Mouse (Mus musculus) liver, adult 2 months (tissue): ENCODE measurements at regions not wholly inside any gene's neighbourhood (a gene's known extent, or its start where the extent isn't known, plus 50 kb on each side); places are given as distances from the start of the nearest gene placed in this dataset.

ENCODE experiments used
- DNase-seq: peaks from one replicate; pipeline ENCODE4 v3.0.0-alpha.2; 2011; ENCODE audit warnings: low read depth, low spot score; ENCODE audit errors: extremely low read depth
- H3K27ac ChIP-seq: fragments of 200-500 bp; replicated peaks from 2 replicates; pipeline ENCODE4 v1.5.1; 2012; ENCODE audit warnings: low read depth, mild to moderate bottlenecking, control low read depth, inconsistent platforms, low read length; ENCODE audit not compliant: insufficient read depth
- H3K27me3 ChIP-seq: fragments of 200-500 bp; 2 replicates; pipeline ENCODE4 v1.6.1; 2012; ENCODE audit warnings: mild to moderate bottlenecking, moderate library complexity, low read length, inconsistent platforms; ENCODE audit not compliant: control insufficient read depth, insufficient read depth
- H3K36me3 ChIP-seq: fragments of 200-500 bp; 2 replicates; pipeline ENCODE4 v1.6.1; 2012; ENCODE audit warnings: low read length, inconsistent platforms; ENCODE audit not compliant: control insufficient read depth, insufficient read depth
- H3K4me1 ChIP-seq: fragments of 200-500 bp; 2 replicates; pipeline ENCODE4 v1.6.1; 2011; ENCODE audit warnings: low read length; ENCODE audit not compliant: control insufficient read depth, insufficient read depth
- H3K4me3 ChIP-seq: fragments of 200-500 bp; 2 replicates; pipeline ENCODE4 v1.5.1; 2011; ENCODE audit warnings: low read depth, mild to moderate bottlenecking, control low read depth, low read length, moderate library complexity; ENCODE audit not compliant: insufficient read depth
- H3K79me2 ChIP-seq: fragments of 200-500 bp; 2 replicates; pipeline ENCODE4 v1.6.1; 2012; ENCODE audit warnings: inconsistent platforms, mild to moderate bottlenecking, low read length, moderate library complexity; ENCODE audit not compliant: control insufficient read depth, insufficient read depth
- H3K9ac ChIP-seq: fragments of 200-500 bp; 2 replicates; pipeline ENCODE4 v1.6.1; 2012; ENCODE audit warnings: low read depth, mild to moderate bottlenecking, control low read depth, inconsistent platforms, low read length
- CTCF ChIP-seq: fragments of 200-500 bp; IDR thresholded peaks from 2 replicates; pipeline ENCODE4 v1.5.1; 2011; ENCODE audit warnings: low read depth, low read length, control low read depth
- POLR2A ChIP-seq: fragments of 200-500 bp; IDR thresholded peaks from 2 replicates; pipeline ENCODE4 v1.6.1; 2011; ENCODE audit warnings: low read length, control low read depth; ENCODE audit not compliant: insufficient read depth; ENCODE audit errors: extremely low read depth
- WGBS: fragments of 180-500 bp; shearing (Covaris S2); methylation state at CpG from one replicate; pipeline ENCODE4 v1.1.7; 2018; 5-methylcytosine and 5-hydroxymethylcytosine counted together

DNA sequence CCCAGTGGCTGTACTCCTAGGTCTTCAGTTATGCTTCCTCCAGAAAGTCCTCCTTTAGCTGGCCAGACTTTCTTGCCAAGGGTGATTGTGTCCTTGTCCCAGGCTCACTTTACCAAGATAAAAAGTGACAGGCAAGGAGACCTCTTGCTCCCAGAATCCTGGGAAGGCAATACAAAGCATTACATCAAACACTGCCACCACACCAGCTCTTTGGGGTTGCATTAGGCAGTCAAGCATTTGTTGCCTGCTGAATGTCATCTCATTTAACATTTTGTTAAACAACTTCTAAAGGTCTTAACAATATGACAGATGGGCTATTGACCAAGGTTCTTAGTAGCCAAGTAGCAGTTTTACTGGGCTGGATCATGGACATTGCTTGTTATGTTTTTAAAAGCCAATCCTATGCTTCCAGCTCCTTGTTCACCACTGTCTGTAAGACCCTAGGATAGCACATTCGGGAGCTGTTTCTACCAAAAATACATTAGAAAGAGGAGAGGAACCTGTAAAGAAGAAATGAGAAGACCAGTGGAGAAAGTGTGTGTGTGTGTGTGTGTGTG, 102.4 kb downstream of the C1d start:
- TF ChIP-seq CTCF = no peak
- TF ChIP-seq POLR2A = no peak
- no peaks in the 10 kb centered on the region for H3K36me3 ChIP-seq

DNA sequence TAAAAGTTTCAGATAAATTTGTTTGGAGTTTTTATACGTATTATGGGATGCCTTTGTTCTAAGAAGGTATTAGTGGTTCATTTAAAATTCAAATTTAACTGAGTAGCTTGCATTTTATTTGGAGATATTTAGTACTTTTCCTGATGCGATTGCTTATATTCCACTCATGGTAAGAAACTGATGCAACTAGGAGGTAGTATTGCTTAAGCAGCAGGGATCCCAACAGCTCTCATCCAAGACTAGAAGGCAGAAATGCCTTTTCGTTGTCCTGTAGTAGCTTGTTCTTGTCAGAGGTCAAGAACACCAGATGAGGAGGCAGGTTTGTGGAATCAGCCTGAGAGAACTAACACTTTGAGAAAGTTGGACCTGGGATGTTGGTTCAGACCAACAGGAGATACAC, 120.5 kb downstream of the C1d start:
- no peak for DNase-seq
- Histone ChIP-seq H3K27me3 (no peaks in the 10 kb centered on the region), H3K4me3 (no peak overlapping the region), H3K9ac (no peak overlapping the region), H3K27ac (no peak overlapping the region), H3K4me1 (no peaks in the 10 kb centered on the region), H3K36me3 (no peaks in the 10 kb centered on the region), H3K79me2 (no peaks in the 10 kb centered on the region)
- TF ChIP-seq POLR2A = no peak
- no peak for TF ChIP-seq CTCF
- 67% methylated on average over 3 of the region's 3 CpGs for WGBS

More for the DNA sequence above, 102.4 kb downstream of the C1d start:
- 73% methylated on average over 1 of the region's 1 CpGs for WGBS
- H3K27ac ChIP-seq = no peak overlapping the region
- no peaks in the 10 kb centered on the region for H3K27me3 ChIP-seq
- H3K9ac ChIP-seq = no peak overlapping the region
- no peak overlapping the region for H3K4me3 ChIP-seq
- DNase-seq = no peak
- no peaks in the 10 kb centered on the region for H3K4me1 ChIP-seq
- H3K79me2 ChIP-seq = no peaks in the 10 kb centered on the region

DNA sequence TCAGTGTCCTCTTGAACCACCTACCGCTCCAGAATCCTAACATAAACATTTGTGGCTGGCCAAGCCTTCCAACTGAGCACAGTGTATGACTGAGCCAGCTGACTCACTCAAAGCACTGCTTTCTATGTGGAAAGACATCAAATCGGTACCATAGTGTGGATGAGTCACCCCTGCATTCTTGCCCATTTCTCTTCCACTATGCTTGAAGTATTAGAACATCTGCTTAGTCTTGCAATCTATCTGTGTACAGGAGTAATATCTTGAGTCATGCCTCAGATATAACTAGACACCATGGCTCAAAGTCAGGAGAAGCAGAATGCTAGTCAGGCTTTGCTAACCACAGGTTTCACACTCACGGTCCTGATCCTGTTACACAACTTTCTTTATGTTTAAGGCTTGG, 129.4 kb downstream of the C1d start:
- no peaks in the 10 kb centered on the region for H3K79me2 ChIP-seq
- H3K27ac ChIP-seq = no peak overlapping the region
- no peaks in the 10 kb centered on the region for H3K27me3 ChIP-seq
- no peak for DNase-seq
- H3K36me3 ChIP-seq = no peaks in the 10 kb centered on the region
- 69% methylated on average over 3 of the region's 3 CpGs for WGBS
- no peaks in the 10 kb centered on the region for H3K4me1 ChIP-seq
- TF ChIP-seq POLR2A = no peak
- no peak for TF ChIP-seq CTCF
- H3K4me3 ChIP-seq = no peak overlapping the region
- no peak overlapping the region for H3K9ac ChIP-seq

DNA sequence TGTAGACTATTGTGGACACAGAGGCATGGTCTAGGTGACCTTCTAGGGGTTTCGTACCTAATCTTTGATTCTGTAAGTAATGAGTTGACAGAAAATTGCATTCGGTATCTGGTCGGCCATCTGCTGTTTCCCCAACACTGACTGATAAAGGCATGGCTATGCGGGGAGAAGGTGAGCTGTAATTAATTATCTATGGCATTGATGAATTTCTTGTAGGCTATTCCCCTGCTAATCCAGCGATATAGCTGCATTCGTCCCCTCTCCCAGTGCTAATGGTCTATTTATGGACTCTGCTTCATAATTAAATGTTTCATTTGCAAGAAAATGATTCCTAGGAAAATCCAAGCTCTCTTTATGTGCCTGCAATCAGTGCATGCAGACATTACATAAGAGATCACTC, 136.5 kb downstream of the C1d start:
- 78% methylated on average over 6 of the region's 6 CpGs for WGBS

DNA sequence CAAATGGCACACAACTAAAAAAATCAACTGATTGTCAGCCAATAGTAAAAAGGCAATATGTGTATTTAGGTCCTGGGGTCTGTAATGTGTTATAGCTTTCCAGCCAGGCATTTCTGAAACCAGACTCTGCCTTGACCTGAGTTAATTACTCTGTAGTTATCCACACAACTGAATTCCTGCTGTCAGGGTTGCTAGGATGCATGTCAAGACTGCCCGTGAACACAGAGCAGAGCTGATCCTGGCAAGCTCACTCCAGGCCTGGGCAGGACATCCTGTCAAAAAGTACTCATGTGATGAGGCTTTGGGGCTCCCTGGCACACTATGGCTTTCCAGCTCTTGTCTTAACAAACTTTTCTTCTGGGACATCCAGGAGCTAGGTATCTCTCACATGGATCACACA, 157.2 kb downstream of the C1d start:
- Histone ChIP-seq H3K36me3 (no peaks in the 10 kb centered on the region), H3K4me3 (no peak overlapping the region), H3K9ac (no peak overlapping the region), H3K79me2 (no peaks in the 10 kb centered on the region), H3K4me1 (no peaks in the 10 kb centered on the region), H3K27me3 (no peaks in the 10 kb centered on the region), H3K27ac (no peak overlapping the region)
- whole genome bisulfite sequencing = 37% methylated on average over 1 of the region's 1 CpGs
- no peak for TF ChIP-seq CTCF
- no peak for DNase-seq

More for the DNA sequence above, 136.5 kb downstream of the C1d start:
- TF ChIP-seq CTCF = no peak
- no peak for TF ChIP-seq POLR2A
- Histone ChIP-seq H3K79me2 (no peaks in the 10 kb centered on the region), H3K9ac (no peak overlapping the region), H3K36me3 (no peaks in the 10 kb centered on the region), H3K4me1 (no peaks in the 10 kb centered on the region), H3K27ac (no peak overlapping the region), H3K4me3 (no peak overlapping the region), H3K27me3 (no peaks in the 10 kb centered on the region)
- DNase-seq = no peak

DNA sequence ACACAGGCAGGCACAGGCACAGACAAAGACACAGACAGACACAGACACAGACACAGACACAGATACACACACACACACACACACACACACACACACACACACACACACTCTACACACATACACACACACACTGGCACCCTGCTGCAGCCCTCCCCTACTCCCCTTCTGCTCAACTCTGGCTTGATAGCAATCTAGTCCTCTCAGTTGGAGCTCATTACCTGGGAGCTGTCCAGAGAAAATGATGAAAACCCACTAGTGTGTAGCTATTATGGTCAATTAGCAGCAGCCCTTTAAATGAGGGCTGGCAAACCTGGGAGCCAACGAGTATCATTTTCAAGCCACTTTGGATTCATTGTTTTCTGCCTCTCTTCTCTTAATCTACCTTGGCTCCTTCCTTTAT, 157.8 kb downstream of the C1d start:
- no peak overlapping the region for H3K4me3 ChIP-seq
- WGBS = 78% methylated on average over 1 of the region's 1 CpGs
- no peaks in the 10 kb centered on the region for H3K4me1 ChIP-seq
- no peak overlapping the region for H3K9ac ChIP-seq
- no peak for DNase-seq
- H3K27me3 ChIP-seq = no peaks in the 10 kb centered on the region
- H3K79me2 ChIP-seq = no peaks in the 10 kb centered on the region
- no peaks in the 10 kb centered on the region for H3K36me3 ChIP-seq
- no peak overlapping the region for H3K27ac ChIP-seq
- TF ChIP-seq POLR2A (no peak), CTCF (no peak)
